ENCODE assay signal across 8 mouse cellular contexts in genomic region chr12:21132537-21132936, GRCm38 (mm10).
A peak's percentile ranks its signal among the peaks of the same experiment; 100 is the strongest.
DNase-seq lines count a peak whose midpoint lies in the region; ATAC-seq lines count a peak whose summit lies in the region.

No protein-coding gene starts in this region.

- DNase-seq in heart, postnatal 14 days = no peak
- peak; percentile 38 for DNase-seq in lung, postnatal 10 days
- DNase-seq in lung, postnatal 36 days = no peak
- DNase-seq in cerebellum, adult 9-11 months = peak; percentile 68
- DNase-seq in urinary bladder, postnatal 4 days (ENCODE audit: low spot score in 2 of 2) = no peak
- no peak for DNase-seq in embryo, embryonic 10 days (ENCODE audit: low spot score)

- H3K27me3 ChIP-seq in heart, embryonic 12.5 days (replicated peaks) = no peaks in the 10 kb centered on the region
- H3K27me3 ChIP-seq in intestine, embryonic 16.5 days (replicated peaks; ENCODE audit: control insufficient read depth, insufficient read depth, low read length) = no peaks in the 10 kb centered on the region

- WGBS in heart, embryonic 12.5 days = 24% methylated on average over 10 of the region's 10 CpGs
- 27% methylated on average over 10 of the region's 10 CpGs for WGBS in intestine, embryonic 16.5 days

- H3K4me1 ChIP-seq in heart, embryonic 12.5 days (replicated peaks) = peaks cover 90% of the 10 kb centered on the region
- peaks cover 63% of the 10 kb centered on the region for H3K4me1 ChIP-seq in intestine, embryonic 16.5 days (ENCODE audit: control insufficient read depth, insufficient read depth, low read length)

- peak overlapping the region; percentile 14; the same call in 1 of the 2 replicates for H3K9ac ChIP-seq in heart, embryonic 12.5 days
- peak overlapping the region; percentile 19; the same call in 1 of the 2 replicates for H3K9ac ChIP-seq in intestine, embryonic 16.5 days (ENCODE audit: low read depth, low read length)

- no peaks in the 10 kb centered on the region for H3K9me3 ChIP-seq in heart, embryonic 12.5 days (replicated peaks)
- no peaks in the 10 kb centered on the region for H3K9me3 ChIP-seq in intestine, embryonic 16.5 days (ENCODE audit: control insufficient read depth, low read length)

- 0 out of 2 replicates have a peak overlapping the region, but pooled peaks have one; percentile 2 for H3K4me3 ChIP-seq in heart, embryonic 12.5 days
- H3K4me3 ChIP-seq in intestine, embryonic 16.5 days (ENCODE audit: low read length) = no peak overlapping the region

- intact Hi-C loops in heart, postnatal 14 days (cut with DNase I) = loop anchor here (2.0 kb wide), 1 partner anchor 20 kb away; no protein-coding TSS in a partner anchor

- no peaks in the 10 kb centered on the region for H3K36me3 ChIP-seq in heart, embryonic 12.5 days
- H3K36me3 ChIP-seq in intestine, embryonic 16.5 days (ENCODE audit: control insufficient read depth, insufficient read depth, low read length) = no peaks in the 10 kb centered on the region

- H3K4me2 ChIP-seq in heart, embryonic 12.5 days = peak overlapping the region; percentile 52
- no peak overlapping the region for H3K4me2 ChIP-seq in intestine, embryonic 16.5 days (ENCODE audit: low read depth, low read length)

- H3K27ac ChIP-seq in heart, embryonic 12.5 days (ENCODE audit: poor library complexity, severe bottlenecking) = peak overlapping the region; percentile 69
- H3K27ac ChIP-seq in intestine, embryonic 16.5 days (ENCODE audit: low read length) = peak overlapping the region; percentile 23

- no peak for ATAC-seq in heart, embryonic 12.5 days (ENCODE audit: insufficient number of reproducible peaks, low FRiP score)
- no peak for ATAC-seq in intestine, embryonic 16.5 days

Comparison
In these comparisons a context has a peak if more than half of its experiments do, and no peak if none do; other contexts are left out.
1. DNase-seq: peak in lung, postnatal 10 days (single experiment) and cerebellum, adult 9-11 months (single experiment); none in heart, postnatal 14 days (0 of 2), lung, postnatal 36 days (single experiment), urinary bladder, postnatal 4 days (0 of 2) and embryo, embryonic 10 days (single experiment).